Mouse (Mus musculus): ENCODE measurements around the gene Tmeff2. TPM values are rescaled to one million over a fixed set of nuclear protein-coding genes. Genes with fewer than 3 reads are reported as not detected.

The Tmeff2 gene
- polyA plus RNA-seq, 2 experiments: 0.29 to 0.41 TPM

DNA sequence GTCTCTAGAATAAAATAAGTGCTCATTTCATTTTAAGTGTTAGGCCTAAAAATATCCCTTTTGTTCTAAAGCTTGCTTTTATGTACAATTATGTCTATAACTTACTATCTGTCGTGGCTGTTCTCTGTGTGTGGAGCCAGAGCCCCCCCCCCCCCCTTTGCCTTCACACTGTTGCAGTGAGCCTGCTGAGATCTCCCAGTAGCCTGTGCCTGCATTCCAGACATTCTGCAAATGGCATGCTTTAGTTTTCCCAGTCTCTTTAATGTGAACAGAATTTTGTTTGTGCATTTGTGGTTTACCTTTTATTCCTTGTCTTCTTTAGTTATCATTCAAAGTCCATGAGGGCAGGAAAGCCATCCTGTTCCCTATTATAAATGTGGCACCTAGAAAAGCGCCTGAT, 251.6 kb downstream of the Tmeff2 start:
- ATAC-seq (ENCODE audit: insufficient read depth): no peak
- Histone ChIP-seq H3K9me3 (ENCODE audit: control insufficient read depth, low read length) (no peaks in the 10 kb centered on the region), H3K36me3 (replicated peaks; ENCODE audit: control insufficient read depth, insufficient read depth, low read depth) (no peaks in the 10 kb centered on the region), H3K4me2 (ENCODE audit: low read depth) (no peak overlapping the region), H3K4me3 (ENCODE audit: insufficient read depth in 1 of 2, low read depth in 2 of 2, low read length in 2 of 2) (no peak overlapping the region), H3K9ac (replicated peaks) (no peak overlapping the region), H3K4me1 (replicated peaks; ENCODE audit: control insufficient read depth in 2 of 2, insufficient read depth in 2 of 2, low read length in 1 of 2) (no peaks in the 10 kb centered on the region), H3K27me3 (ENCODE audit: control insufficient read depth, insufficient read depth, low read length) (no peaks in the 10 kb centered on the region), H3K27ac (no peak overlapping the region)
- no peak for TF ChIP-seq CTCF (IDR thresholded peaks at IDR 0.05; ENCODE audit: low read depth)
- TF ChIP-seq EP300 (IDR thresholded peaks at IDR 0.05; ENCODE audit: low read depth): no peak
- no peak for DNase-seq (ENCODE audit: low read depth in 3 of 3, low spot score in 3 of 3)
- WGBS (ENCODE audit: insufficient replicate concordance): 30% methylated on average over 2 of the region's 2 CpGs

DNA sequence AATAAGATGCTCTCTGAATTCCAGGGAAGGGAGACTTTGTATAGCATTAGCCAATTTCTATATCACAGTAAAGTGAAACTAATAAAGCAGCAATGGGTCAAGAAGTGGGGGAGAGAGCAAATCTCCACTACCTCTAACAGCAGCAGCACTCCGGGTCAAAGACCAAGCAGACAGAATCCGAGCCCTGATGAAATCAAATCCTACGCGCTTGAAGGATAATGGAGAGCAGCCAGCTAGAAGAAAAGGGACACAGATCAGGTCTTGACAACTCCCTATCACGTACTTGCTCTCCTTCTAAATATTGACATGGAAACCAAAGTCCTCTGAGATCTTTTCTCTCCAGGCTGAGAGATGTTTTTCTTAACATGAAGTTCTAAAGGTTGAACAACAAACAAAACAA, 252.4 kb downstream of the Tmeff2 start:
- Histone ChIP-seq H3K9ac (replicated peaks) (no peak overlapping the region), H3K4me3 (ENCODE audit: insufficient read depth in 1 of 2, low read depth in 2 of 2, low read length in 2 of 2) (no peak overlapping the region), H3K27me3 (ENCODE audit: control insufficient read depth, insufficient read depth, low read length) (no peaks in the 10 kb centered on the region), H3K9me3 (ENCODE audit: control insufficient read depth, low read length) (no peaks in the 10 kb centered on the region), H3K4me1 (replicated peaks; ENCODE audit: control insufficient read depth in 2 of 2, insufficient read depth in 2 of 2, low read length in 1 of 2) (no peaks in the 10 kb centered on the region), H3K36me3 (replicated peaks; ENCODE audit: control insufficient read depth, insufficient read depth, low read depth) (no peaks in the 10 kb centered on the region), H3K27ac (no peak overlapping the region), H3K4me2 (ENCODE audit: low read depth) (no peak overlapping the region)
- no peak for TF ChIP-seq EP300 (IDR thresholded peaks at IDR 0.05; ENCODE audit: low read depth)
- WGBS (ENCODE audit: insufficient replicate concordance): 65% methylated on average over 5 of the region's 5 CpGs
- ATAC-seq (ENCODE audit: insufficient read depth) (no peak), DNase-seq (ENCODE audit: low read depth in 3 of 3, low spot score in 3 of 3) (no peak)

DNA sequence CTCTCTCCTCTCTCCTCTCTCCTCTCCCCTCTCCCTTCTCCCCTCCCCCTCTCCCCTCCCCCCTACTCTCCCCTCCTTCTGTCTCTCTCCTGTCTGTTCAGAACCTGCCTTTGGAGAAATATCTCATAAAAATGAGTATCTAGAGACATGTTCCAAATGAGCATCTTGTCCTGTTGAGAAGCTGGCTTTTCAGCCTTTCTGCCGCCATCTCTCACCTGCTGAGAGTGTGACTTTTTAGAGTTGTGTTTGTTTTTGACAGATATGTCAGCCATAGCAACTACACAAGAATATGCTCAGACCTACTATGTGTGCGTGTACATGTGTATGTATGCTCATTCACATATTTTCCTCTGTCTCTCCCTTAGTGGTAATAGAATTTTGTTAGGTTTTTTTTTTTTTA, 283.8 kb downstream of the Tmeff2 start:
- H3K36me3 ChIP-seq (replicated peaks; ENCODE audit: control insufficient read depth, insufficient read depth, low read depth): no peaks in the 10 kb centered on the region
- no peak overlapping the region for H3K27ac ChIP-seq
- no peaks in the 10 kb centered on the region for H3K27me3 ChIP-seq (ENCODE audit: control insufficient read depth, insufficient read depth, low read length)
- TF ChIP-seq EP300 (IDR thresholded peaks at IDR 0.05; ENCODE audit: low read depth): no peak
- DNase-seq (ENCODE audit: low read depth in 3 of 3, low spot score in 3 of 3) (no peak), ATAC-seq (ENCODE audit: insufficient read depth) (no peak)
- H3K4me1 ChIP-seq (replicated peaks; ENCODE audit: control insufficient read depth in 2 of 2, insufficient read depth in 2 of 2, low read length in 1 of 2): no peaks in the 10 kb centered on the region
- no peak overlapping the region for H3K4me2 ChIP-seq (ENCODE audit: low read depth)
- no peak overlapping the region for H3K9ac ChIP-seq (replicated peaks)
- WGBS (ENCODE audit: insufficient replicate concordance): 54% methylated on average over 2 of the region's 2 CpGs
- no peaks in the 10 kb centered on the region for H3K9me3 ChIP-seq (ENCODE audit: control insufficient read depth, low read length)
- no peak overlapping the region for H3K4me3 ChIP-seq (ENCODE audit: insufficient read depth in 1 of 2, low read depth in 2 of 2, low read length in 2 of 2)

DNA sequence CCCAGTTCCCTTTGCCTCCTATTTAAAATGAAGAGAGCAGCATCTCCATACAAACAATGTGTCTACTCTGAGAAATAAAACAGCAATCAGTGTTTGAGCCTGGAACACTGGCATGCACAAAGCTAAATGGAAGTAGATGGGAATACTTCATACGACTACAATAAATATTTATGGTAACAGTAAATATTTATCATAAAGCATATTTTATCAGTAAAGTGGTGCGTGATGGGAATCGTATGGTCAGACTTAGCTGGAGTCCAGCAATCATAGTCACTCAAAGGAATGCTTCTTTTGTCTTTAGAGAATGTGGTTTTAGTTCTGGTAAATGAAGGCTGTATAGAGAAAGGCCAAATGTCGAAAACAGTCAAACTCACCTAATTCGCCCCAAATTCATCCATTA, 288.6 kb downstream of the Tmeff2 start:
- Histone ChIP-seq H3K4me2 (ENCODE audit: low read depth) (no peak overlapping the region), H3K4me3 (ENCODE audit: insufficient read depth in 1 of 2, low read depth in 2 of 2, low read length in 2 of 2) (no peak overlapping the region), H3K27me3 (ENCODE audit: control insufficient read depth, insufficient read depth, low read length) (no peaks in the 10 kb centered on the region), H3K36me3 (replicated peaks; ENCODE audit: control insufficient read depth, insufficient read depth, low read depth) (no peaks in the 10 kb centered on the region), H3K9me3 (ENCODE audit: control insufficient read depth, low read length) (no peaks in the 10 kb centered on the region), H3K4me1 (replicated peaks; ENCODE audit: control insufficient read depth in 2 of 2, insufficient read depth in 2 of 2, low read length in 1 of 2) (no peaks in the 10 kb centered on the region), H3K27ac (no peak overlapping the region), H3K9ac (replicated peaks) (no peak overlapping the region)
- DNase-seq (ENCODE audit: low read depth in 3 of 3, low spot score in 3 of 3): no peak
- TF ChIP-seq CTCF (IDR thresholded peaks at IDR 0.05; ENCODE audit: low read depth): no peak
- TF ChIP-seq EP300 (IDR thresholded peaks at IDR 0.05; ENCODE audit: low read depth): no peak
- ATAC-seq (ENCODE audit: insufficient read depth): no peak
- WGBS (ENCODE audit: insufficient replicate concordance): 68% methylated on average over 5 of the region's 5 CpGs

DNA sequence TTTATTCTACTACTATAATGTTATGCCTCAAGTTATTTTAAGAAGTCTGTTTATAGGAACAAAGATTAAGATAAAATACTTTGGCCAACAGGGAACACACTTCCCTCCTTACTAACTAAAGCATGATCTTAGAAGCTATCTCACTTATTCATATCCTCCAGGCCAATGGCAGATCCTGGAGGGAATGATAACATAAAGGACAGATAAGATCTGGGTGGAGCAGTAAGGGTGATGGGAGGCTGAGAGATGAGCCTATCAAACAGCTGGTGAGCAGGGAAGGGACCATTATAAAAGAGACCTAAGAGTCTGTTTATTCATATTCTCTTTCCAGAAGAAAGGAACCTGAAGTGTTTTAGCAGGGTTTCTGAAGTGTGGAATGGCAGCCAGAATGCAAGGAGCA, 290.8 kb downstream of the Tmeff2 start:
- Histone ChIP-seq H3K4me2 (ENCODE audit: low read depth) (no peak overlapping the region), H3K36me3 (replicated peaks; ENCODE audit: control insufficient read depth, insufficient read depth, low read depth) (no peaks in the 10 kb centered on the region), H3K9me3 (ENCODE audit: control insufficient read depth, low read length) (no peaks in the 10 kb centered on the region), H3K4me1 (replicated peaks; ENCODE audit: control insufficient read depth in 2 of 2, insufficient read depth in 2 of 2, low read length in 1 of 2) (no peaks in the 10 kb centered on the region), H3K9ac (replicated peaks) (no peak overlapping the region), H3K27ac (no peak overlapping the region), H3K4me3 (ENCODE audit: insufficient read depth in 1 of 2, low read depth in 2 of 2, low read length in 2 of 2) (no peak overlapping the region), H3K27me3 (ENCODE audit: control insufficient read depth, insufficient read depth, low read length) (no peaks in the 10 kb centered on the region)
- TF ChIP-seq CTCF (IDR thresholded peaks at IDR 0.05; ENCODE audit: low read depth) (no peak), EP300 (IDR thresholded peaks at IDR 0.05; ENCODE audit: low read depth) (no peak)
- DNase-seq (ENCODE audit: low read depth in 3 of 3, low spot score in 3 of 3): no peak
- ATAC-seq (ENCODE audit: insufficient read depth): no peak
